Mouse (Mus musculus) cerebellum, adult 2 months (tissue): ENCODE measurements around the gene Gzmm. TPM values are rescaled to one million over a fixed set of nuclear protein-coding genes. Genes with fewer than 3 reads are reported as not detected.

Experiments used
- DNase-seq, 2 experiments: peaks; one replicate each; pipeline ENCODE4 v3.0.0; 2021
- H3K27ac ChIP-seq: fragments of 200-500 bp; 2 replicates; pipeline ENCODE4 v1.5.1; 2012; ENCODE audit warnings: low read length, control low read depth, inconsistent platforms; ENCODE audit not compliant: insufficient read depth
- H3K27me3 ChIP-seq: fragments of 200-500 bp; 2 replicates; pipeline ENCODE4 v1.6.1; 2012; ENCODE audit warnings: inconsistent platforms, mild to moderate bottlenecking, low read length, moderate library complexity; ENCODE audit not compliant: control insufficient read depth, insufficient read depth
- H3K4me1 ChIP-seq: fragments of 200-500 bp; 2 replicates; pipeline ENCODE4 v1.6.1; 2011; ENCODE audit warnings: low read length; ENCODE audit not compliant: control insufficient read depth, insufficient read depth
- H3K4me3 ChIP-seq: fragments of 200-500 bp; replicated peaks from 2 replicates; pipeline ENCODE3; 2011; ENCODE audit warnings: mild to moderate bottlenecking, low read depth, low read length, control low read depth; ENCODE audit not compliant: insufficient read depth
- CTCF ChIP-seq: fragments of 200-500 bp; IDR thresholded peaks from 2 replicates; pipeline ENCODE4 v1.5.1; 2011; ENCODE audit warnings: low read depth, mild to moderate bottlenecking, control low read depth, low read length, moderate library complexity, borderline replicate concordance; ENCODE audit not compliant: insufficient read depth
- POLR2A ChIP-seq: fragments of 200-500 bp; IDR thresholded peaks from 2 replicates; pipeline ENCODE4 v1.6.1; 2011; ENCODE audit warnings: low read length, control low read depth, borderline replicate concordance; ENCODE audit not compliant: insufficient read depth
- WGBS: fragments of 180-500 bp; shearing (Covaris S2); methylation state at CpG from one replicate; pipeline ENCODE4 v1.1.7; 2018; 5-methylcytosine and 5-hydroxymethylcytosine counted together
- polyA plus RNA-seq: library from polyadenylated mRNA; depleted of rRNA; stranded (reverse); fragments of >200 nt; gene quantifications from 2 replicates; pipeline ENCODE4 v1.2.3, GENCODE M21; 2012

The Gzmm gene
- polyA plus RNA-seq, 1 experiment, result 2.3 TPM

DNA sequence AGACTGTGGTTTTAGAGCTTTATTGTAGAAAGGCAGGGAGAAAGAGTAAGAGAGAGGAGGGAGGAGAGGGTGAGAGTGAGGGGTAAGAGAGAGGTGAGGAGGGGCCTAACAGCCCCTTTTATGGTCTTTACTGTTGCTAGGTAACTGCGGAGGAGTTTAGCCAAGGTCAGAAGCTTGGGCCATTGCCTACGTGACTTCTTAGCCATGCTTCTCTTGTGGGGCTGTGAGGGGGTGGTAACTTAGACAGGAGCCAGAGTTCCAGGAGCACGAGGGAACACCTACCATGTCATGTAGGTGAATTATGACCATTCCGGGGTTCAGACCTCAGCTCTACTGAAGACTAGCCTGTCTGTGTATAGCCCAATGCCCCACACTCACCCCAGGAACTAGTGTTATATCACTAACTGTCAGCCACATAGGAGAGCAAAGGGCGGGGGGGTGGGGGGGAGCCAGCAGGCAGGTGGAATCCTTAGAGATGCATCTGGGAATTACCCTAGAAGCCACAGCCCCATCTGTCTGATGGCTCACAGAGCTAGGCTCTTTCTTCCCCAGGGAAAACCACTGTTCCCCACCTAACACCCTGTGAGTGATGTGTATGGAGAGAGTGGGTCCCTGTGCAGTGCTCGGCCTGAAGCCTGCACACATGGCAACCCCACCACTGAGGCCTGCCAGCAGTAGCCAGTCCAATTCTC, 17.3 kb upstream of the Gzmm start:
- DNase-seq, result no peak
- 65% methylated on average over 6 of the region's 6 CpGs for WGBS

DNA sequence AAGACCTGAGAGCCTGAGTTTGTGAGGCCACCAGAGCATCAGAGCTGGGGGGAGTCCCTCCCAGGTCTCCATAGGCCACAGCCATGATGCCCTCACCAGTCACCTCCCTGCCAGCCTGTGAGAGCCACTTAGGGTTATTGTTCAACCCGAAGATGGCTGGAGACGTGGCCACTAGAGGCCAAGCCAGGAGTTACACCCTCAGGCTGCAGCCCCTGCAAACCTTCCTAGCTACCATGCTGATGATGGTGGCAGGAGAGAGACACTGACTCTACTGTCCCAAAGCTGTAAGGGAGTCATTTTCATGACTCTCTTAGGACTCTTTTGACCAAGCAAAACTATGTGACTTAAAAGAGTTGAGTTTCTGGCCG, 16.7 kb upstream of the Gzmm start:
- 47% methylated on average over 3 of the region's 3 CpGs for WGBS
- no peak overlapping the region for H3K4me3 ChIP-seq
- peak in 1 of 2 experiments; percentile 13 for DNase-seq
- H3K27me3 ChIP-seq, result no peaks in the 10 kb centered on the region
- peaks cover 11% of the 10 kb centered on the region for H3K4me1 ChIP-seq
- no peak overlapping the region for H3K27ac ChIP-seq
- TF ChIP-seq CTCF (no peak), POLR2A (no peak)

More for the DNA sequence above, 17.3 kb upstream of the Gzmm start:
- no peak for TF ChIP-seq POLR2A
- TF ChIP-seq CTCF, result no peak
- H3K27me3 ChIP-seq, result no peaks in the 10 kb centered on the region
- H3K4me3 ChIP-seq, result no peak overlapping the region
- H3K4me1 ChIP-seq, result peaks cover 11% of the 10 kb centered on the region
- H3K27ac ChIP-seq, result no peak overlapping the region

DNA sequence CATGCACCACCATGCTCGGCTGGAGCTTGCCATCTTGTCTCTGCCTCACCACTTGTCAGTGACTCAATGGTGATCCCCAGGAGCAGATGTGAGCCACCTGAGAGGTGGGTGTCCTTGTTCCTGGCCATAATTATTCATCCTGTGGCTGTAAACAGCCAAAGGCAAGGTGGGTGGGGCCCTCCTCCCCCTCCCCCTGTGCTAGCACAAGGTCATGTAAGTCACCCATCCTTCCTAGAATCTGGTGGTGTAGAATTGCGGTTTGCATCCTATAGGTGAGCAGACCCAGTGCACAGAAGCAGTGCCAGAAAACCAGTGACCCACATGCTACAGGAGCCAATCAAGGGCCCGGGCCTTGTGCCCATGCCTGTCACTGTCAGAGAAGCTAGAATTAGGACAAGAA, 15.8 kb upstream of the Gzmm start:
- Histone ChIP-seq H3K4me3 (no peak overlapping the region), H3K27me3 (no peaks in the 10 kb centered on the region), H3K4me1 (peaks cover 10% of the 10 kb centered on the region), H3K27ac (no peak overlapping the region)
- DNase-seq, result no peak
- no peak for TF ChIP-seq CTCF
- TF ChIP-seq POLR2A, result no peak
- 79% methylated on average over 3 of the region's 3 CpGs for WGBS

DNA sequence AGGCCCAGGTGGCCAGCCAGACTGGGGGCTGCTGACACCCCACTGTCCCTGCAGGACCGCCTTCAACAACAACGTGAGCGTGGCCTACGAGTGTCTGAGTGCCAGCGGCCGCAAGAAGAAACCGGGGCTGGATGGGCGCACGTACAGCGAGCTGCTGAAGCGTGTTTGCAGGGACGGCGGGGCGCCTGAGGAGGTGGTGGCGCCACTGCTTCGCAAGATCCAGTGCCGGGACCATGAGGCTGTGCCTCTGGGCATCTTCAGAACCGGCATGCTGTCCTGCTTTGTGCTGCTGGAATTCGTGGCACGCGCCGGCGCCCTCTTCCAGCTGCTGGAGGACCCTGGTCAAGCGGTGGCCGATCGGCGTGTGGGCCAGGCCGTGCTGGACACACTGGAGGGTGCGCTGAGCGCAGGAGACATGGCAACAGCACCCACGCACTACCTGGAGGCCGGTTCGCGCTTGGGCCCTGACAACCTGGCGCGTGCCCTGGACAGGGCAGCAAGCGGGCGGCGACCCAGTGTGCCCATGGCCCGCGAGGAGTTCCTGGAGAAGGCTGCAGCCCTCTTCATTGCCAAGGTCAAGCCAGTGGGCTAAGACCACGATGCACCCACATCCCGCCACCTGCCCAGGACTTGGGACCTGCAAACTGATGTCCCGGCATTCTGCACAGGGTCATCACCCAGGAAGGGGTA, 13.3 kb upstream of the Gzmm start:
- no peak for TF ChIP-seq POLR2A
- no peak for TF ChIP-seq CTCF
- peak in 1 of 2 experiments; percentile 22 for DNase-seq
- H3K4me1 ChIP-seq, result peaks cover 3% of the 10 kb centered on the region
- no peaks in the 10 kb centered on the region for H3K27me3 ChIP-seq
- no peak overlapping the region for H3K27ac ChIP-seq
- H3K4me3 ChIP-seq, result no peak overlapping the region
- 64% methylated on average over 44 of the region's 44 CpGs for WGBS

DNA sequence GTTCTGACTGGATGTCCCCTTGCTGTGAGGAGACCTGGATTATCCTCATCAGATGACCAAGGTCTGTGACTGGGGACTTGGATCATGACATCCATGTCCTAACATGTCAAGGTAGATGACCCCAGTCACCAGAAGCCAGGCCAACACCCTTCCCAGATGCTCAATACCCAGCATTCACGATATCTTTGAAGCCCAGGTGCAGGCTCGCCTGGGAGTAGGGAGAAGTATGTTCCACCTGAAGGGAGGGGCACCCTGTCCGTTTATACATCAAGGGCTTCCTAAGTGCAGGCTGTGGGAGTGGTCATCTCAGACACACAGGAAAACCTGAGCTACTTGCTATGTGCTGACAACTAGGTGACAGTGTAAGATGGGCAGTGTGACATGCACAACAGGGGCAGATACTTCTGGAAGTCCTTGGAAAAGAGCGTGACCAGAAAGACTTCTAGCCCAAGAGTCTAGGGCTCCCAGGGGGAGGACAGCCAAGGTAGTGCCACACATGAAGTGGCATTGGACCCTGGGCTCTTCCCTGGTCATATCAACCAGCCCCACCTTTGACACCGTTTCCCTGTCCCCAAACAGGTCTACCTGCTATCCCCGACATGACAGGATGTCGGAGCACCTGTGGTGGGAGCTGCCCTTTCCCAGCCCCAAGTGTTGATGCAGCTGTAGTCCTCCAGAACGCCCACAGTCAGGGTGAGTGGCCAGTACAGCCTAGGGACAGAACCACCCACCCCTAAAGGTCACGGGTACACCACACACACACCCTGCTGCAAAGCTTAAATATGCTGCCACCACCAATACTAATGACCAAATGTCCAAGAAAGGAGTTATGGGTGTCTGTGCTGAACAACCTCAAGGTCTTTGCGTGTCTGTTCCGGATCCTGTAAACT, 8.0 kb upstream of the Gzmm start:
- 40% methylated on average over 11 of the region's 11 CpGs for WGBS
- Histone ChIP-seq H3K27me3 (no peaks in the 10 kb centered on the region), H3K4me3 (peak overlapping the region; percentile 78), H3K27ac (peak overlapping the region; percentile 62), H3K4me1 (peaks cover 23% of the 10 kb centered on the region)
- no peak for TF ChIP-seq POLR2A
- no peak for DNase-seq

DNA sequence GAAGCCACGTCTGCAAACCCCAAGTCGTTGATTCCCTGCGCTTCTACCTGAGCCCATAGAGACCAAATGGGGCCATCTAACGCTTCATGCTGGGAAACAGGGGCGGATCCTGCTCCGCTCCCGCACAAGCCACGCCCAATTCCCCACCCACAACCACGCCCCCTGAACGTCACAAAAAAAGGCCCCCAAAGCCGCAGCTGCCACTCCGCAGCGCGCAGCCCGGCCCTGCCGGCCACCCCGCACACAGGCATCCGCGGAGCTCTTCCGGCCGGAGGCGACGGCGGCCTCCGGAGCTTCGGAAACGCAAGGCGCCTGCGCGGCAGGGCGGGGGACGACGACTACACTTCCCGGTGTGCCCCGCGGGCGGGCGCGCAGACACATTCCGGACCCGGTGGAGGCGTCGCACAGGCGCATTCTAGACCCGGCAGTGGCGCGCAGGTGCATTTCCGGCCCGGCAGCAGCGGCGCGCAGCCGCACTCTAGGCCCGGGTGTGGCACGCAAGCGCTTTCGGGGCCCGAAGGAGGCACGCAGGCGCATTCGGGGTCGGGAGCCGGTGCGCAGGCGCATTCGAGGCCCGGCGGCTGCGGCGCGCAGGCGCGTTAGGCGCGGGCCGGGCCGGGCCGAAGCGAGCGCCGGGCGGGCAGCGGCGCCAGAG, 7.1 kb upstream of the Gzmm start, which contains the start of gene Cdc34:
Cdc34 (plus strand) TSS at position 605 of the 655 bp plus-strand sequence.
- H3K4me1 ChIP-seq, result peaks cover 23% of the 10 kb centered on the region
- TF ChIP-seq CTCF (no peak), POLR2A (peak; percentile 88; the same call in 1 of the 2 replicates)

DNA sequence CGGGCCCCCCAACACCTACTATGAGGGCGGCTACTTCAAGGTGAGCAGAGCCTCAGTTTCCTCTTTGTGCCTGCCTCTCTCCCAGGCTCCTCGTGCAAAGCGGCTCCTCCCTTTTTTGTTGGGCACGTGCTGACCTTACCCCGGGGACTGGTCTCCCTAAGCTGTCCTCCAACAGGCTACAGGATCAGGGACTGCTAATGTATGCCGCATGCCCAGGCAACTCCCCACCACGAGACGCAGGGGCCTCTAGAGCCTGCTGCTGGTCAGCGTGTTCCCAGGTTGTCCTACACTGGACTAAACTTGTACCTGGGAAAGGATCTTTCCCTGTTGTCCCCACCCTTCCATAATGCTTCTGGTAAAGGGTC, 6.3 kb upstream of the Gzmm start:
- peak overlapping the region; percentile 1; the same call in 1 of the 2 replicates for H3K27ac ChIP-seq
- H3K27me3 ChIP-seq, result no peaks in the 10 kb centered on the region
- WGBS, result 1% methylated on average over 10 of the region's 10 CpGs
- H3K4me3 ChIP-seq, result peak overlapping the region; percentile 98
- DNase-seq, result peak in 1 of 2 experiments; percentile 47
- peaks cover 23% of the 10 kb centered on the region for H3K4me1 ChIP-seq
- TF ChIP-seq CTCF (no peak), POLR2A (no peak)

More for the DNA sequence above, 7.1 kb upstream of the Gzmm start, which contains the start of gene Cdc34:
- peak within 1 kb of the TSS; percentile 98 for H3K4me3 ChIP-seq
- WGBS, result under 1% methylated on average over 84 of the region's 84 CpGs
- peak within 1 kb of the TSS; percentile 62 for H3K27ac ChIP-seq
- no peaks in the 10 kb centered on the region for H3K27me3 ChIP-seq
- peak; percentile 99 to 100 for DNase-seq
